Mouse (Mus musculus) heart, adult 2 months (tissue): Measurements from ENCODE around the gene 1810062G17Rik.

Experiments used
- CTCF ChIP-seq: fragments of 200-600 bp; IDR thresholded peaks from 2 replicates; pipeline ENCODE4 v1.8.1; 2022; ENCODE audit warnings: antibody characterized with exemption, mild to moderate bottlenecking, moderate library complexity
- POLR2A ChIP-seq: fragments of 200-500 bp; IDR thresholded peaks from 2 replicates; pipeline ENCODE4 v1.6.1; 2011; ENCODE audit warnings: mild to moderate bottlenecking, low read depth, low read length, control low read depth; ENCODE audit not compliant: insufficient read depth

- TF ChIP-seq CTCF = no peak
- TF ChIP-seq POLR2A = no peak
Observed at GRCm38 (mm10) chr3:36500976-36501375, 25.2 kb downstream of the 1810062G17Rik start.
